Mouse (Mus musculus) adrenal gland, postnatal 14 days (tissue): Measurements from ENCODE around the gene Thsd1. TPM values are rescaled to one million over a fixed set of nuclear protein-coding genes. Genes with fewer than 3 reads are reported as not detected.
"Not testable (repeated sequence)": the region's sequence is repeated elsewhere in the genome, so short reads cannot be mapped to it uniquely, and the experiment has no call there.

Experiments used
- DNase-seq: peaks from one replicate; pipeline ENCODE4 v3.0.0; 2021; ENCODE audit warnings: mixed read lengths
- total RNA-seq: library from RNA; stranded (reverse); gene quantifications from 2 replicates; pipeline ENCODE4 v1.2.3, GENCODE M21; 2021

Gene Thsd1
- total RNA-seq, 1 experiment from 2014 or later, result 5.5 TPM

GRCm38 (mm10) chr8:22264292-22264691 is 37.2 kb downstream of the Thsd1 start:
- DNase-seq, result no peak

- peak; percentile 50 for DNase-seq
These were observed 37.7 kb downstream of the Thsd1 start for GRCm38 (mm10) chr8:22264787-22265186.

- no peak for DNase-seq
These were observed 38.1 kb downstream of the Thsd1 start for GRCm38 (mm10) chr8:22265194-22265593.

- DNase-seq, result no peak
These were observed 39.7 kb downstream of the Thsd1 start for GRCm38 (mm10) chr8:22266809-22267208.

- no peak for DNase-seq
These were observed 46.0 kb downstream of the Thsd1 start for GRCm38 (mm10) chr8:22273142-22273541.

- DNase-seq, result no peak
These were observed 47.5 kb downstream of the Thsd1 start for GRCm38 (mm10) chr8:22274641-22275040.

- DNase-seq, result no peak
These were observed 55.9 kb downstream of the Thsd1 start, which contains the start of gene Tpte for GRCm38 (mm10) chr8:22282999-22283491. TSS of gene Tpte (plus strand) at chr8:22283441.

- no peak for DNase-seq
These were observed 75.2 kb downstream of the Thsd1 start for GRCm38 (mm10) chr8:22302326-22302725.

GRCm38 (mm10) chr8:22302896-22303306 is 75.8 kb downstream of the Thsd1 start:
- DNase-seq, result peak; percentile 21

- not testable (repeated sequence) for DNase-seq
These were observed 76.9 kb downstream of the Thsd1 start for GRCm38 (mm10) chr8:22304045-22304444.

GRCm38 (mm10) chr8:22306999-22307398 is 79.9 kb downstream of the Thsd1 start:
- no peak for DNase-seq

Other genes with a start within 250 kb of the Thsd1 start
- gene Atp7b, start 167.0 kb upstream of the Thsd1 start, total RNA-seq, result 2.2 and 3.0 TPM in 2 replicates
- 34.3 and 34.6 TPM in 2 replicates for gene Alg11, start 166.6 kb upstream of the Thsd1 start, total RNA-seq
- 1.9 and 2.1 TPM in 2 replicates for gene Nek5, start 102.3 kb upstream of the Thsd1 start, total RNA-seq
- gene Nek3, start 60.9 kb upstream of the Thsd1 start, total RNA-seq, result 3.9 and 5.2 TPM in 2 replicates
- gene Ckap2, start 41.5 kb upstream of the Thsd1 start, total RNA-seq, result 13.2 and 13.3 TPM in 2 replicates
- gene Vps36, start 34.5 kb upstream of the Thsd1 start, total RNA-seq, result 31.0 and 34.5 TPM in 2 replicates
- not detected in 2 replicates for gene Tpte, start 56.1 kb downstream of the Thsd1 start, total RNA-seq
- gene Slc25a15, start 171.3 kb downstream of the Thsd1 start, total RNA-seq, result 15.3 and 38.6 TPM in 2 replicates
- gene Mrps31, start 184.0 kb downstream of the Thsd1 start, total RNA-seq, result 50.0 and 51.9 TPM in 2 replicates